Mouse (Mus musculus) left cerebral cortex, adult 18-20 months (tissue): ENCODE data around the gene Krt82. TPM values are rescaled to one million over a fixed set of nuclear protein-coding genes. Genes with fewer than 3 reads are reported as not detected.
A peak's percentile ranks its signal among the peaks of the same experiment; 100 is the strongest.

Experiments
- DNase-seq, 2 experiments: peaks; one replicate each; pipeline ENCODE4 v3.0.0; 2021 to 2022; ENCODE audit warnings: low spot score in 2 of 2, mixed read lengths in 1 of 2
- long read RNA-seq, 2 experiments: library from polyadenylated mRNA; stranded (forward); transcript quantifications; one replicate each; pipeline ENCODE4 v2.0.0; 2021
- total RNA-seq, 2 experiments: library from RNA; stranded (reverse); gene quantifications; 2 replicates each; pipeline ENCODE4 v1.2.3; 2021

Krt82 gene
- not detected for total RNA-seq
- long read RNA-seq, experiment 1 = 0 reads
- long read RNA-seq, experiment 2 = 0 reads

DNA sequence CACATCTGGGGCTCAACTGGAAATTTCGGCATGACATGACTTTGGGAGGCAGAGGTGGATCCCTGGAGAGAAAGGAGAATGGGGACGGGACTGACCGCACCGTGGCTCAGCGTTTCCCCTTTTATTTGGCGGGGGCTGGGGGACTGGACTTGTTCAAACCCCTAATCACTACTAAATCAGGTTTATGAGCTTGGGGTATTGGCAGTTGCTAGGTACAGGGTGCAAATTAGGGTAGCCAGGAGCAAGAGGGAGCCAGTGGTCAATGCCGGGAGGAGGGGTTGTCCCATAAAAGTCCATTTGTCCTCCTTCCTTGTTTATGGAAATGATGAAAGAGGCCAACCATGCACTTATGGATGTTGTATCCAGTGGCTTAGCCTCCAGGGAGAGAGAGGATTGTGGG, at the start of gene Krt82:
Krt82 (minus strand) TSS at position 101 of the 400 bp plus-strand sequence.
- DNase-seq = no peak

DNA sequence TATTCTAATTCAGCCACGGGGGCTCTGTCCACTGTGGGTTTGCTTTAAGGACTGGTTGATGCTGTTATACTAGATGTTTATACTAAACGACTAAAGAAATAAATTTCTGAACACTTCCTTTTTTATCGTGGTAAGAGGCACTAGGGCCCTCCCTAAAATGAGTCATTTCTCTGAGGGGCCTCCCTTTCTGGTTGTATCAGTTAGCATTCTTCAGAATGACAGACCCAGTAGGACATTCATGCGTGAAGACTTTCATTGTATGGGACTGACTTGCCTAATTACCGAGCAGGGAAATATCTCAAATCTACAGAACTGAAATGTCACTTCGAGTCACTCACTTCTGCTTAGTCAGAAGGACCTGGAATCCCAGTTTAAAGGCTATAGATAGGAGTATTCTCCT, 48.7 kb upstream of the Krt82 start:
- DNase-seq = no peak

DNA sequence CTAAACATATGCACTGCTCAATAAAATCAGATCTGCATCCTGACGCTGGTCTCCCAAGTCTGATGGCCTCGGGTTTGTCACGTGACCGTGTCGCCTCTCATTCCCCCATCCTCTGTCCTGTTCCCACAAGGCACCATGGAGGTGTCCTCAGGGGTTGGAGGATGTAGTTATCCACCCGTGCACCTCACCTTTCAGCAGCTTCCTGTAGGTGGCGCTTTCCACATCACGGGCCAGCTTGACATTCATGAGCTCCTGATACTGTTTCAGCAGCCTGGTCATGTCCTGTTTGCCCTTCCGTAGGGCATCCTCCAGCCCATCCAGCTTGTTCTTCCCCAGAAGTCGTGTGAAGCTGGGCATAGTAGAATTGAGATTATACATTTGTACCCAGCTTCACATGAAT, 37.7 kb upstream of the Krt82 start:
- DNase-seq = no peak

DNA sequence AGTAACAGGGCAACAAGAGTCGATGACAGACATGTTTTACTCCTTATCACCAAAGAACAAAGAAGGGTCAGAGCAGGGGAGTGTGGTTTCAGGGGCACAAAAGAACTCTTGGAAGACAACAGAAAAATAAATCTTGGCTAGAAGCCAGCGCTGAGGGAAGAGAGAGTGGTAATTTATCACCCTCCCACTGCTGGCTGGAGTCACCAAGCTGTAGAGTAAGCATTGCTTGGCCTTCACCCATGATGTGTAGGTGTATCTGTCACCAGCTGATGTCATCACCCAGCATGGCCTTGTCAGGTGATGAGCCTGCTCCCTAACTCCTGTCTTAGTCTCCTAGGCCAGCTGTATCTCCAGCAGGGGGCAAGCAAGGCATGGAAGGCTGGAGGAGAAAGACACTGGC, 34.0 kb upstream of the Krt82 start:
- no peak for DNase-seq

DNA sequence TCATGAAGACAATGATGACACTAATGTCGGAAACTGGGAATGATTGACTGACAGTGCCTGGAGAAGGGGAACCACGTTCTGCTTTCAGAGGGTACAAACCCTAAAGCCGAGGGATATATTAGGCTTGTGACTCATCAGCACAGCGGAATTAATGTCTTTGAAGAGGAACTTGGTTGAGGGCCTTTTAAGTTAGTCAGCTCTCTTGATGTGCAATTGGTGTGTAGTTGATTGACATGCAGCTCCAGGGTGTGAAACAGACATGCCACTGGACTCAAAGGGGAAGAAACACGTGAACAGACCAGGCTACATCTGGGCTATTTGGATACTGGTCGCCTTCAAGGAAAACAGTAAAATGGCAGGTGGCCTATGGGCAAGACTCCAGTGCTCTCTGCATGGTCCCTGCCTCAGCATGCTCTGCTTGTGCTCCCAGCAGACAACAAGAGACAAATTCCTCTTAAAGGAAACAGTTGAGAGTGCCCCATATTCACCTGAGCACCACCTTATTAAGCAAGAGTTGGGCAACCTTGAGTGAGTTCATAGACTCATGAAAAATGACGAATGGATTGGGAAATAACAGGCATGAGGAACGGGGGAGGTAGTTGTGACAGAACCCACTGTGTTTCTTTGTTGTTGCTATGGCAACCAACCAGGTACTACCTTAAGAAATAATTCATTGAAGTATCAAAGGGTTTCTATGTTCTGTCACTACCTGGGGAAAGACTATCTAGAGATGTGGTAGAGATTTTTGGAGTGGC, 32.9 kb upstream of the Krt82 start:
- DNase-seq = no peak

DNA sequence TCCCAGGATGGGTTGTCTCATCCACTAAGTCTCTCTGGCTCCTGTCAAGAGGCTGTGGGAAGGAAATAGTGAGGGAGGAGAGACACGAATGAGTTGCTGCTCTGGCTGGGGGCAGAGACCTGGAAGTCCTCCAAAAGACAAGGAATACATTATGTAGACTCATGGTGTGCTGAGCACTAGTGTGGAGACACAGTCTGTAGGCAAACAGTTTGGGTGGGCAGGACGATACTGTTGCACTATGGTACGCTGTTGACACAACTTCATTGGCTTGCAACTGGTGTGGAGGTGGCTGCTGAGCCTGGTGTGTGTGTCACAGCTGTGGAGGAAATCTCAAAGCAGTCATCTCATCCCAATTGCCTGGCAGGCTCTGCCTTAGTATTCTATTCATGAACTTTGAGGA, 31.2 kb upstream of the Krt82 start:
- DNase-seq = peak in 1 of 2 experiments; percentile 41

DNA sequence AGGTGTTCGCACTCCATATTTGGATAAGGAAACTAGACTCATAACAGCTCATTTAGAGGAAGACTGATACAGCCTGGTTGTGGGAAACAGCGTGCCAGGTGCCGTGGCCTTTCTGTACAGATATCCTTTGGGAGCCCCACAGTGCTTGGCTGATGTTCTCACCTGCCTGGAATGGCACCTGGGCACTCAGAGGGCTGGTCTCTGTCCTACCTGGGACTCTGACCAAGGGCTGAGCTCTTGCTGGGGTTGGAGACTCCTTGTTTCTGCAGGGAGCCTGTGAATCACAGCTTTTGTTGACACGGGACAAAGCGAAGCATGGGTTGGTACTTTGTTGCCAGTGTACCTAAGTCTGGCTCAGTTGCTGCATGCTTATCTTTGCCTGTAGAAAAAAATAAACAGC, 25.0 kb upstream of the Krt82 start:
- DNase-seq = no peak

DNA sequence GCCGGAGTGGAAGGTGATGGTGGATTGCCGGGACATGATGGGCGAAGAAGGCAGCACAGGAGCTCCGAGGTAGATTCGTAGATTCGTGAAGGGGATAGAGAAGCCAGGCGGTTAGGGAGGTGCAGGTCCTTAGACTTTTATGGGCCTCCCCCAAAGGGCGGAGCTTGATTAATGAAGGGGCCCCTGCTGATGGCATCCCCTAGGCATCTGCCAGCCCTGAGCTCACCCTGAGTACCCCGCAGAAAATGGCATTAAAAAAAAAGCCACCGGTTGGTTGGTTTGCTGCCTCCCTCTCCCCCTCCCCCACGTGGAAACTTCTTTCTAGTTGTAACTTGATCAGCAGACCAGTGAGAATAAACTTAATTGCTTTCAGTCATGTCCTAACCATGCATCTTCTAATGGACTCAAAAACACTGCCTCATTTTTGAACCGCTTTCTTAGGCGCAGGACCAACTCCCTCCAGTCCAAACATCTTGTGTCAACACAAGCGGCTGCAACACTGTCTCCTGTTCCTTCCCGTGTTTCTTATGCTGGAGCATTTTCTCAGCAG, 23.4 kb upstream of the Krt82 start, which contains the start of gene Krt75:
Krt75 (minus strand) TSS at position 109 of the 550 bp plus-strand sequence.
- DNase-seq = no peak

DNA sequence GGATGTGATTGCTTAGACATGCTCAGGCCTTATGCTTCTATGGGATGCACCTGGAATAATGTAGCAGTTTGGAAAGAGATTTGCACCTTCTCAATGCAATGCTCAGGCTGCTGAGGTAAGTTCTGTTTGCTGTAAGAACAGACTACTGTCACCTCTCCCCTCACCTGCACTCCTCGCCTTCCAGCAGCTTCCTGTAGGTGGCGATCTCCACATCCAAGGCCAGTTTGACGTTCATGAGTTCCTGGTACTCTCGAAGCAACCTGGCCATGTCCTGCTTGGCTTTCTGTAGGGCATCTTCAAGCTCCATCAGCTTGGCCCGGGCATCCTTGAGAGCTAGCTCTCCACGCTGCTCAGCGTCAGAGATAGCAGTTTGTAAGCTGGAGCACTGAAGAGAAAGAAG, 17.3 kb upstream of the Krt82 start:
- no peak for DNase-seq

DNA sequence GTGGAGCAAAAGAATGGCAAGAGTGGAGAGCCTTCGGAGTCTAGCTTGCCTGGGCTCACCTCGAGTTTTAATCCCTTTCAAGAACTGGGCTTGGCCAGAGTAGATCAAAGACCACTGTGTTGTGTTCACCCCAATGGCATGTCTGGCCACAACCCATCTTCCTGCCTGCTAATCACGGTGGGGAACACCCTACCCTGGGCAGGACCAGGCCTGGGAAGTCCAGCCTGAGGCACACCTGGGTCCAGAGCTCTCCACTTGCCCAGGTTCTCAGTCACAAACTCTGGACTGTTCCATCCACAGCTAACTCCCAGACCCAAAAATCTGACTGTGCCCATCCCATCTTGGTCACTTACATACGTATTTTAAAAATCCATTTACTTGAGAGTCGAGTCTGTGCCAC, 12.4 kb upstream of the Krt82 start, which contains the start of gene Krt90:
Krt90 (minus strand) TSS at position 101 of the 400 bp plus-strand sequence.
- DNase-seq = no peak

DNA sequence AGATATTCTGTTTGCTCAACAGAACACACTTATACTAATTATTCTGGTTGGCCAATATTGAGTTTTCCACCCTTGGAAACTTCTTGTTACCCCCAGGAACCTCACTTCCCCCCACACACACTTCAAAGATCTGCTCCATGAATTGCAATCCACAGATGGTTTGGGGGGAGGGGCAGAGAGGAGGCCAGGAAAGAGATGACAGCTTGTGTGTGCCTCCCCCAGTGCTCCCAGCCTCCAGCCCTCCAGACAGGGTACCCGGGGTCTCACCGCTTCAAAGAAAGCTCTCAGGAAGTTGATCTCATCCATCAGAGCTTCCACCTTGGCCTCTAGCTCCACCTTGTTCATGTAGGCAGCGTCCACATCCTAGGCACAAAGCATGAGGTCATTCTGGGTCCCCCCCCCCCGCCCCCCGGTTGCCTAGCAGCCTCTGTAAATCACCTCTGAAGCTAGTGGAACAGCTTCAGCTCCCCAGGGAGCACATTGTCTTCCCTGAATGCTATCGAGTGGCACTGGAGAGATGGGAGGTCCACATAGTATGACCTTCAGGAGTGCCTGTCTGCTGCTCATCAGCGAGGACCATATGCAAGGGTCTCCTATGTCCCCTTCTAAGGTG, 7.7 kb upstream of the Krt82 start:
- no peak for DNase-seq

DNA sequence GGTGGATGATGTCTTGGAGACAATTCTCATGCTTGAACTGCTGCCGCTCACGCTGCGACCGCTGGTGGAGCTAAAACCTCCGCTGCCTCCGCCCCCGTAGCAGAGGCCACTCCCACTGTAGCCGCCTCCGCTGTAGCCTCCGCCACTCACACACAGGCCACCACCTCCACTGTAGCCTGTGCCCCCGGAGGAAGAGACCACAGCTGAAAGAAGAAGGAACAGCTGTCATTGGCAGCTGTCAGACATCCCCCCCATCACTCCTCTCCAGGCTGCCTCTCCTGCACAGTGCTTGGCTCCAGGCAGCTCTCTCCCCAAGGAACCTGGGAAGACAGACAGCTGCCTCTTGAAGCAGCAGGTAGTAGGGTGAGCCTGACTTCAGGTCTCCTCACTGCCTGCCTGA, 2.7 kb upstream of the Krt82 start:
- peak; percentile 33 for DNase-seq

DNA sequence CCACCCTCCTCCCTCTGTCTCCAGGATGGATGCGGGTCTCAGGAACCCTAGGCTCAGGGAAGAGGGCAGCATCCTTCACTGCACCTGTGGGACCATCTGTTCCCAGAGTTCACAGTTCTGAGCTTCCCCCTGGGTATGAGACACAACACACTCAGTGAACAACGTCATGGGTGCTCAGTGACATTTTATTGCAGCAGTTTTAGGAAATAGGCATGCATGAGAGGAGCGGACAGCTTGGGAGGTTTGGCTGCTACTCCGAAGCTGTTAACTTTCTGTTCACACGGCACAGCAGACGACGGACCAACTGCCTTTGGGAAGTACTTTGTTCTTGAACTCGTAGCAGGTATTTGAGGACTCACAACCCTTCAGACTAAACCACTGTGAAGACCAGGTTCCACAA, 1.7 kb upstream of the Krt82 start:
- no peak for DNase-seq

DNA sequence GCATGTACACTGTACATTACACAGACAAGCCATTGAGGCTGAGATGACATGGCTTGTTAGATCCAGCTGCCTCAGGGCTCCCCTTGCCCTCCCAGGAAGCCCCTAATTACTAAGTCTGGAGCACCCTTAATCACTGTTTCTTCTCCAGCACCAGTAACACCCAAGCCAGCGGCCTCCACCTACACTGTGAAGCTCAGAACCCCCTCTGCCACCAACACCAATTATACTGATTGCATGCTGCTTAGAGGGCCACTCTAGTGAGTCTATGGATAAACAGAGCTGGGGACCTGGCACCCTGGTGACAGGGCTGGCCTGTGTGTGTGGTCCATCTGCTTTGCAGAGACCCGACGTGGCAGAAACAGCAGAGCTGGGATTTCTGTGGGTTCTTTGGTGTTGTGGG, 6.0 kb downstream of the Krt82 start:
- no peak for DNase-seq

DNA sequence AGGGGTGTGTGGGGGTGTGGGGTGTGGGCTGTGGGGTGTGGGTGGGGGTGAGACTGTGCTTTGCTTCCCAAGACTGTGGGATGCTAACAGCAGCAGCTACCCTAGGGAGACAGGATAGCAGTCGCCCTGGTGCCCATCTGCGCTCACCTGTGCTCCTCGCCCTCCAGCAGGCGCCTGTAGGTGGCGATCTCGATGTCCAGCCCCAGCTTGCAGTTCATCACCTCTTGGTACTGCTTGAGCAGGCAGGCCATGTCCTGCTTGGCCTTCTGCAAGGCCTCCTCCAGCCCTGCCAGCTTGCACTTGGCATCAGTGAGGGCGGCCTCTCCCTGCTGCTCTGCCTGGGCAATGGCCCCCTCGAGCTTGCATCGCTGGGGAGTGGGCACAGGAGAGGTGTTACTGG, 7.9 kb downstream of the Krt82 start:
- no peak for DNase-seq

DNA sequence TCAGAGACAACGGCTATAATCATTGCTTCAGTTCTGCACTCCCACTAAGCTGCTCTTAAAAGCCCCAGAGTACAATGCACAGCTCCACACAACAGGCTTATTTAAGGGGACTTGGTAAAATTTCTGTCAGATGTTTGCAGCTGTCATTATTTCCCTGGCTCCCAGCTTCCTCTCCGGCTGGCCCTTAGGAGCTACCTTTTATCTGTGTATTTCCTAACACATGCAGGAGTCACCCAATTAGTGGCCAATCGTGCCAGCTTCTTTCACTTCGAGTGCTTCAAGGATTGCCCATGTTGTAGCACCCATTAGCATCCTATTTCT, 11.9 kb downstream of the Krt82 start:
- no peak for DNase-seq

DNA sequence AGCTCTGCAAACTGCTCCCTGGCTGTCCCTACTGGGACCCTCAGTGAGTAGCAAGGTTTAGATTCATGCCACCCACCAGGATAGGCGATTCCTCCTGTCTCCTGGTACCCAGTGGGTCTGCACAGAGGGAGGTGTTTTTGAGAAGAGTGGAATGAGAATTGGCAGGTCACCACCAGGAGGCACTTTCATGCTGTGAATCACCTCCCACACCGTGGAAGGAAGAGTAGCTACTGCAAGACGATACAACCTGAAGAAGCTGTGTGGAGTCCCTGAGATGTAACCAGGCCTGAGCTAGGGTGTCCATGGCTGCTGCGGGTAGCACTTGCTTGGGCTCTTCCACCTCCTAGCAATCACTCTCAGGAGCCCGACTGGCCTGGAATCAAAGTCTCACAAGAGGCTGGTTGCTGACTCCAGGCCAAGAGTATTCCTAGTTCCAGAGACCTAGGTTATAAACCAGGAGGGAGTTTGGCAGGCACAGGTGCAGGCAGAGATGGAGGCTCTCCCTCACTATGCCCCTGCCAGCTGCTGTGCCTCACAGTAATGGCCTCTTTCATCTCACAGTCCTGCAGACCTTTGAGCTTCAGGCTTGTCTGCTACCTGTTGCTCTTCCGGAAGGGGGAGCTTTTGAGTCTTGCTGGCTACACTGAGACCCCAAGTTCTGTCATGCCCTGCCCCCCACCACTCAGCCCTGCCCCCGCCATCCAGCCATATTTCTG, 12.4 kb downstream of the Krt82 start:
- DNase-seq = no peak

DNA sequence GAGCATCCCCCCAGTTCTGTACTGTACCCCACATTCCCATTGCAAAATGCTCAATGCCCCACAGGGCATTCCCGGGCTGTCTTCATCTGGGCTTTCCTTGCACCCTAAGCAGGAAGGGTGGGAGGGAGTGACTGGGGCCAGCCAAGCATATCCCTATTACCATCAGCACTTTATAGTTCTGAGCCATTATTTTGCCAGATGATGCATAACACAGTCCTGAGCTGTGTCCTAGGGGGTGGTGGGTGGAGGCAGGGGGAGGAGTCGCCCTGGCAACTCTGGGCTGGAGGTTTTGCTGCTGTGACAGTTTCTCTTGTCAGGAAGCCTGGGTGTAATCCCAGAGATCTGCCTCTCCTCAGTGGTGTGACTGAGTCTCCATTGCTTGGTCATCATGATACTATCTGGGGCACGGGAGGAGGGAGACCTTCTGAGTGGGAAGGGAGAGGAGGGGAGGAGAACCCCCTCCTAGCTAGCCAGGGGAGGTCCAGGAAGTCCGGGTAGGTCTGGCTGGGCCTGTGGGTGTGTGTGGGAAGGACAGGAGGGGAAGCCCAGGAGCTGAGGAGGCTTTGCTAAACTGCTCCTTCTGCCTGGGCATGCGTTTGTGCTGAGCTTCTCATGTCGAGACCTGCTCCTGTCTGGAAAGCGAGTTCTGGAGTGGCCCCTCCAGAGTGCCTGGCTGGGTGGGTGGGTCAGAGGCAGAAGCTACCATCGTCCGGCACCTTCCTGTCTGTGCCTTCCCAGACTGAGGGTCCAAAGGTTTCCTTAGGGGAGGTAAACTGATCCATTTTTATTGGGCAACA, 14.2 kb downstream of the Krt82 start:
- peak in 1 of 2 experiments; percentile 32 for DNase-seq

DNA sequence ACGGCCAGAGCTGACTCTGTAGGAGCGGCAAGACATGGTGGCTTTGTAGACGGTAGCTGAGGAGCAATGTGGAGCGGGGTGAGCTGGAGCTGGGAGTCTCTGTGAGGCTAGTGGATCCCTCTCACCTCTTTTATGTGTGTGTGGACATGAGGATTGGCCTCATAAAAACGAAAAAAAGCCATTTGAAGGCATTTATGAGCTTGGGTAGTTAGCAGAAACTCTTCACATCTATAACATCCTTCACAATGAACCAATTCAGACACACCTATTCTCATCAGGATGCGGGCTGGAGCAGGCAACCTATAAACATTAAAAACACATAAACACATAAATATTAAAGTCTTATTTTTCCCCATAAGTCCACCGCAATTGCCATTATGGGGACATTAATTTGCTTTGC, 17.7 kb downstream of the Krt82 start, which contains the start of gene Krt84:
Krt84 (minus strand) TSS at position 101 of the 400 bp plus-strand sequence.
- no peak for DNase-seq

DNA sequence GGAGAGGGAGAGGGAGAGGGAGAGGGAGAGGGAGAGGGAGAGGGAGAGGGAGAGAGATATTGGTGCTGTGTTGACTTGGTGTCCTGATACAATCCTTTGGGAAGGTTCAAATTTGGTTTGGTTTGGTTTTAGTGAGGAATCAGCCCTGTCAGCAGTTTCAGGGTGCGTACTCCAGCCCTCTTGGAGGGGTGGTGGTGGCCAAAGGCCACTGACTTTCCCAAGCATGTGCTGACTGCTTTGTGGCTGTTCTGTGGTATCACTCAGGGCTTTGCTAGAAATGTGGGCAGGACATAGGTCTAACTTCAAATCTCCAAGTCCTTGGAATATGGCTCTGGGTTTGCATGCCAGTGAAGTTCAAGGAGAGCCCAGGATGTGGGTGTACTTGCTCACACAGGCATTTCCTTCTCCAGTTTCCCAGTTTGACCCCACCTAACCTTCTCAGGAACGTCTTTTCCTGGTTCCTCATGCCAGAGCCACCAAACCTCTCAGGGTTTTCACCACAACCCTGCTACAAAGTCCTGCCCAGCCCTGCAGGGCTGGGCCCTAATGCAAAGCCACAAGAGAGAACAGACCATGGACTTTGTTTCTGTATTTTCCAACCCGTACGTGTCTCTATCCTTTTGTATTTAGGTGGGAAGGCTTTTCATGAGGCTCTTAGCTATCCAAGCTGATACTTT, 27.8 kb downstream of the Krt82 start:
- DNase-seq = no peak
